Mouse (Mus musculus) frontal cortex, adult 2 months (tissue): ENCODE measurements around the gene Gm20695. TPM values are rescaled to one million over a fixed set of nuclear protein-coding genes. Genes with fewer than 3 reads are reported as not detected.

Experiments
- polyA plus RNA-seq: library from polyadenylated mRNA; depleted of rRNA; stranded (reverse); fragments of >200 nt; gene quantifications from 2 replicates; pipeline ENCODE4 v1.2.3, GENCODE M21; 2012; rRNA removed

The Gm20695 gene
- polyA plus RNA-seq, 1 experiment = 0.44 TPM

Other genes with a start within 250 kb of the Gm20695 start
- not detected in 2 replicates for gene Mefv, start 166.6 kb upstream of the Gm20695 start, polyA plus RNA-seq
- 17.0 and 18.0 TPM in 2 replicates for gene Zfp263, start 140.6 kb upstream of the Gm20695 start, polyA plus RNA-seq
- gene Olfr15, start 53.8 kb upstream of the Gm20695 start, polyA plus RNA-seq = 0.11 TPM in 1 of 2 replicates, not detected in the other
- gene Zfp174, start 37.4 kb upstream of the Gm20695 start, polyA plus RNA-seq = 2.9 and 3.4 TPM in 2 replicates
- 114 and 116 TPM in 2 replicates for gene Naa60, start 12.3 kb upstream of the Gm20695 start, polyA plus RNA-seq
- 10.4 and 11.4 TPM in 2 replicates for gene Zfp597, start 87 bp upstream of the Gm20695 start, polyA plus RNA-seq
- gene 1700037C18Rik, start 24.0 kb downstream of the Gm20695 start, polyA plus RNA-seq = 8.8 and 8.9 TPM in 2 replicates
- 28.1 and 32.0 TPM in 2 replicates for gene Cluap1, start 24.2 kb downstream of the Gm20695 start, polyA plus RNA-seq
- gene Nlrc3, start 92.0 kb downstream of the Gm20695 start, polyA plus RNA-seq = 2.5 and 2.6 TPM in 2 replicates
- 32.6 and 33.8 TPM in 2 replicates for gene Slx4, start 119.1 kb downstream of the Gm20695 start, polyA plus RNA-seq
- gene Dnase1, start 152.3 kb downstream of the Gm20695 start, polyA plus RNA-seq = 0.29 and 0.42 TPM in 2 replicates
- 73.3 and 76.6 TPM in 2 replicates for gene Trap1, start 193.2 kb downstream of the Gm20695 start, polyA plus RNA-seq